Mouse (Mus musculus): Measurements from ENCODE around the gene Anln.

GRCm38 (mm10) chr9:22424196-22424595 lies 35.2 kb upstream of the Anln start:
- TF ChIP-seq POLR2A (IDR thresholded peaks at IDR 0.05; ENCODE audit: borderline replicate concordance, extremely low read depth, low read depth, low read length): no peak
- no peak for TF ChIP-seq CTCF (IDR thresholded peaks at IDR 0.05; ENCODE audit: insufficient read depth, low read length)

Data from lung, adult 2 months (tissue).